ENCODE assay signal across 27 mouse cellular contexts in genomic region chr13:58899337-58899736, GRCm38 (mm10).
"Had no signal": no experiment of that assay in that cellular context is flagged by ENCODE, and none has a peak within 500 bp of the region (broad histone marks: within the 10 kb centered on the region; RNA-seq: fewer than 3 reads in every experiment).

No protein-coding gene starts in this region.

- ATAC-seq: forebrain, embryonic 13.5 days; forebrain, embryonic 14.5 days; forebrain, embryonic 15.5 days; forebrain, embryonic 16.5 days; forebrain, postnatal 0 days had no signal

- H3K27ac ChIP-seq: embryonic facial prominence, embryonic 10.5 days; embryonic facial prominence, embryonic 12.5 days; embryonic facial prominence, embryonic 13.5 days; embryonic facial prominence, embryonic 15.5 days; forebrain, embryonic 10.5 days; forebrain, embryonic 12.5 days; forebrain, embryonic 13.5 days; forebrain, embryonic 15.5 days; gastrocnemius, adult 2 months; heart, adult 2 months; heart, embryonic 10.5 days had no signal

- H3K4me1 ChIP-seq: embryonic facial prominence, embryonic 12.5 days; embryonic facial prominence, embryonic 15.5 days; heart, embryonic 10.5 days; heart, embryonic 12.5 days had no signal

- DNase-seq: cerebellum, adult 9-11 months; cerebellum, postnatal 10 days; cerebellum, postnatal 14 days; cerebellum, postnatal 36 days; embryo, embryonic 11 days; forebrain, postnatal 0 days; gastrocnemius, adult 2 months; gastrocnemius, postnatal 10 days; gastrocnemius, postnatal 14 days; gastrocnemius, postnatal 25 days; gastrocnemius, postnatal 36 days; heart, adult 11 months; heart, adult 18-20 months; heart, adult 2 months had no signal

- H3K4me3 ChIP-seq: embryonic facial prominence, embryonic 10.5 days; embryonic facial prominence, embryonic 12.5 days; embryonic facial prominence, embryonic 13.5 days; embryonic facial prominence, embryonic 15.5 days; erythroblast, embryonic 14.5 days; forebrain, embryonic 10.5 days; forebrain, embryonic 12.5 days; forebrain, embryonic 13.5 days; forebrain, embryonic 15.5 days; gastrocnemius, adult 2 months; heart, adult 2 months; heart, embryonic 10.5 days; heart, embryonic 12.5 days had no signal

- H3K27me3 ChIP-seq: embryonic facial prominence, embryonic 12.5 days; embryonic facial prominence, embryonic 13.5 days; embryonic facial prominence, embryonic 15.5 days; forebrain, embryonic 12.5 days; forebrain, embryonic 13.5 days; forebrain, embryonic 15.5 days; heart, embryonic 12.5 days had no signal
